Comparison of ENCODE assay signal across 19 mouse cellular contexts in the genomic region with DNA sequence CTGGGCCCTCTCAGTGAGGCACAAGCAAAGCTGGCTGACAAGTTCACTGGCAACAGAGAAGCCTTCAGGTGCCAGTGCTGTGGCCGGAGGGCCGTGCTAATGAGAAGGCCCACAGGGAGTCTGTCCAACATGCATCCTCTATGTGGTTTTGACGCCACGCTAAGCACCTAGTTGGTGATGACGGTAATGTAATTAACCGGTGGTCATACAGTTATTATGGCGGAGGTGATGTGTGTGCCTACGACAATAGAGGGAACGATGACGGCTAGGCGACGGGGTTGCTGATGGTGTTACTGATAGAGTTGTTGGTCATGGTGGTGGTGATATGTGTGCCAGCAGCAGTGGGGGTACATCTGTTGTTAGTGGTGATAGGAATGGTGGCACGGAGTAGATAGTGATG. TPM values are rescaled to one million over a fixed set of nuclear protein-coding genes. Genes with fewer than 3 reads are reported as not detected.
A peak's percentile ranks its signal among the peaks of the same experiment; 100 is the strongest.
DNase-seq lines count a peak whose midpoint lies in the region; ATAC-seq and TF ChIP-seq lines count a peak whose summit lies in the region.
"Had no signal": no experiment of that assay in that cellular context is flagged by ENCODE, and none has a peak within 500 bp of the region (broad histone marks: within the 10 kb centered on the region; RNA-seq: fewer than 3 reads in every experiment).

No protein-coding gene starts in this region.

- WGBS in limb, embryonic 11.5 days = 96% methylated on average over 13 of the region's 13 CpGs
- WGBS in limb, embryonic 10.5 days = 94% methylated on average over 13 of the region's 13 CpGs
- 95% methylated on average over 13 of the region's 13 CpGs for WGBS in embryonic facial prominence, embryonic 13.5 days
- 97% methylated on average over 13 of the region's 13 CpGs for WGBS in stomach, postnatal 0 days

- H3K9ac ChIP-seq in limb, embryonic 11.5 days (ENCODE audit: low read length) = no peak overlapping the region
- H3K9ac ChIP-seq in embryonic facial prominence, embryonic 13.5 days = no peak overlapping the region
- H3K9ac ChIP-seq in stomach, postnatal 0 days (ENCODE audit: low read length) = no peak overlapping the region
- H3K9ac ChIP-seq: forebrain, embryonic 15.5 days; intestine, embryonic 15.5 days had no signal

- no peak for DNase-seq in gastrocnemius, adult 2 months
- DNase-seq in gastrocnemius, adult 18-20 months (ENCODE audit: low spot score) = no peak
- DNase-seq in limb, embryonic 11.5 days (ENCODE audit: low spot score) = no peak
- DNase-seq in limb, embryonic 10.5 days (ENCODE audit: low spot score) = no peak
- no peak for DNase-seq in stomach, postnatal 0 days (ENCODE audit: low spot score)
- DNase-seq: adrenal gland, postnatal 10 days; adrenal gland, postnatal 36 days; B cell, adult 2 months; cerebellum, adult 18-20 months; cerebellum, adult 9-10 months; gastrocnemius, postnatal 14 days; kidney, adult 11 months had no signal

- H3K36me3 ChIP-seq in limb, embryonic 11.5 days (ENCODE audit: control insufficient read depth, insufficient read depth, low read length) = peaks cover 4% of the 10 kb centered on the region
- H3K36me3 ChIP-seq in limb, embryonic 10.5 days = peaks cover 69% of the 10 kb centered on the region
- H3K36me3 ChIP-seq in embryonic facial prominence, embryonic 13.5 days = peaks cover 12% of the 10 kb centered on the region; the same call in 1 of the 2 replicates
- H3K36me3 ChIP-seq in stomach, postnatal 0 days (ENCODE audit: control insufficient read depth, insufficient read depth, low read length) = no peaks in the 10 kb centered on the region
- H3K36me3 ChIP-seq: forebrain, embryonic 15.5 days; G1E; intestine, embryonic 15.5 days had no signal

- peaks cover 88% of the 10 kb centered on the region for H3K4me1 ChIP-seq in limb, embryonic 11.5 days (ENCODE audit: control insufficient read depth, insufficient read depth, low read length)
- peaks cover 99% of the 10 kb centered on the region for H3K4me1 ChIP-seq in limb, embryonic 10.5 days
- H3K4me1 ChIP-seq in embryonic facial prominence, embryonic 13.5 days = peaks cover 100% of the 10 kb centered on the region
- peaks cover 21% of the 10 kb centered on the region for H3K4me1 ChIP-seq in stomach, postnatal 0 days (replicated peaks; ENCODE audit: control insufficient read depth, insufficient read depth)

- no peak for TF ChIP-seq CTCF in gastrocnemius, adult 2 months (IDR thresholded peaks at IDR 0.05)
- no peak for TF ChIP-seq CTCF in stomach, postnatal 0 days (IDR thresholded peaks at IDR 0.05; ENCODE audit: low read depth)

- H3K27me3 ChIP-seq in limb, embryonic 11.5 days (ENCODE audit: control insufficient read depth, insufficient read depth, low read length) = no peaks in the 10 kb centered on the region
- H3K27me3 ChIP-seq in limb, embryonic 10.5 days (ENCODE audit: low read depth, poor library complexity, severe bottlenecking) = no peaks in the 10 kb centered on the region
- no peaks in the 10 kb centered on the region for H3K27me3 ChIP-seq in embryonic facial prominence, embryonic 13.5 days
- H3K27me3 ChIP-seq in stomach, postnatal 0 days (ENCODE audit: control insufficient read depth, insufficient read depth, low read length) = no peaks in the 10 kb centered on the region
- H3K27me3 ChIP-seq: forebrain, embryonic 15.5 days; intestine, embryonic 15.5 days; Patski had no signal

- 0 out of 2 replicates have a peak overlapping the region, but pooled peaks have one; percentile 7 for H3K4me2 ChIP-seq in limb, embryonic 11.5 days (ENCODE audit: low read depth, severe bottlenecking)
- H3K4me2 ChIP-seq in embryonic facial prominence, embryonic 13.5 days = no peak overlapping the region
- no peak overlapping the region for H3K4me2 ChIP-seq in stomach, postnatal 0 days (replicated peaks; ENCODE audit: low read depth)
- H3K4me2 ChIP-seq: forebrain, embryonic 15.5 days; heart, embryonic 11.5 days; intestine, embryonic 15.5 days had no signal

- ATAC-seq in limb, embryonic 11.5 days (ENCODE audit: insufficient number of reproducible peaks, low FRiP score, low TSS enrichment, low read depth) = no peak
- no peak for ATAC-seq in embryonic facial prominence, embryonic 13.5 days (ENCODE audit: insufficient number of reproducible peaks, insufficient read depth, low FRiP score, low TSS enrichment, low read depth)
- no peak for ATAC-seq in stomach, postnatal 0 days (ENCODE audit: low FRiP score, low TSS enrichment)
- ATAC-seq: forebrain, embryonic 15.5 days; hindbrain, embryonic 16.5 days; intestine, embryonic 15.5 days; Patski had no signal

- H3K27ac ChIP-seq in gastrocnemius, adult 2 months = peak overlapping the region; percentile 80; the same call in 1 of the 2 replicates
- H3K27ac ChIP-seq in limb, embryonic 11.5 days (replicated peaks; ENCODE audit: low read depth, low read length) = no peak overlapping the region
- H3K27ac ChIP-seq in limb, embryonic 10.5 days = no peak overlapping the region
- 0 out of 2 replicates have a peak overlapping the region, but pooled peaks have one; percentile 28 for H3K27ac ChIP-seq in embryonic facial prominence, embryonic 13.5 days
- H3K27ac ChIP-seq in stomach, postnatal 0 days (replicated peaks) = no peak overlapping the region
- H3K27ac ChIP-seq: forebrain, embryonic 15.5 days; intestine, embryonic 15.5 days had no signal

- intact Hi-C loops in gastrocnemius, adult 2 months (cut with DNase I) = no loop called here

- H3K4me3 ChIP-seq in gastrocnemius, adult 2 months = no peak overlapping the region
- no peak overlapping the region for H3K4me3 ChIP-seq in limb, embryonic 11.5 days (ENCODE audit: low read depth, low read length)
- H3K4me3 ChIP-seq in limb, embryonic 10.5 days = no peak overlapping the region
- no peak overlapping the region for H3K4me3 ChIP-seq in embryonic facial prominence, embryonic 13.5 days
- H3K4me3 ChIP-seq in stomach, postnatal 0 days (ENCODE audit: low read depth, low read length) = no peak overlapping the region
- H3K4me3 ChIP-seq: forebrain, embryonic 15.5 days; intestine, embryonic 15.5 days had no signal

- no peak for TF ChIP-seq EP300 in stomach, postnatal 0 days (optimal IDR thresholded peaks at IDR 0.05)

- H3K9me3 ChIP-seq in limb, embryonic 11.5 days (ENCODE audit: control insufficient read depth, low read length) = no peaks in the 10 kb centered on the region
- H3K9me3 ChIP-seq in limb, embryonic 10.5 days (replicated peaks) = no peaks in the 10 kb centered on the region
- no peaks in the 10 kb centered on the region for H3K9me3 ChIP-seq in embryonic facial prominence, embryonic 13.5 days
- H3K9me3 ChIP-seq in stomach, postnatal 0 days (ENCODE audit: control insufficient read depth, low read length) = no peaks in the 10 kb centered on the region
- H3K9me3 ChIP-seq: forebrain, embryonic 15.5 days; G1E; intestine, embryonic 15.5 days had no signal

RNA-seq across cellular contexts. Expression of a gene that starts 25.2 kb away (rescaled TPM):
- total RNA-seq in gastrocnemius, adult 2 months (2021) = 1 to 10 TPM; 3.5 to 5.3 TPM
- 1 to 10 TPM; 3.4 to 4.6 TPM for total RNA-seq in gastrocnemius, adult 18-20 months (2021)
- 24.9 and 27.6 TPM in 2 replicates for polyA plus RNA-seq in limb, embryonic 11.5 days (2014; fragmentation: Nextera tagmentation; extraction: Ambion mirVana)
- polyA plus RNA-seq in limb, embryonic 10.5 days (2016; fragmentation: Nextera tagmentation; extraction: Ambion mirVana) = 19.9 and 20.3 TPM in 2 replicates
- 13.1 and 13.9 TPM in 2 replicates for polyA plus RNA-seq in embryonic facial prominence, embryonic 13.5 days (2015; fragmentation: Nextera tagmentation; extraction: Ambion mirVana)
- 2.7 and 2.9 TPM in 2 replicates for polyA plus RNA-seq in stomach, postnatal 0 days (2015; fragmentation: Nextera tagmentation; extraction: Ambion mirVana)

Comparison
In these comparisons a context has a peak if more than half of its experiments do, and no peak if none do; other contexts are left out.
1. H3K27ac ChIP-seq: peak in gastrocnemius, adult 2 months (single experiment) and embryonic facial prominence, embryonic 13.5 days (single experiment); none in limb, embryonic 11.5 days (single experiment), limb, embryonic 10.5 days (single experiment) and stomach, postnatal 0 days (single experiment).